Mouse (Mus musculus) B cell, adult 67 days (primary cell): Measurements from ENCODE around the gene Gm5065. TPM values are rescaled to one million over a fixed set of nuclear protein-coding genes. Genes with fewer than 3 reads are reported as not detected.

Experiments used
- total RNA-seq, 2 experiments: library from RNA; stranded (reverse); gene quantifications; 4 replicates each; pipeline ENCODE4 v1.2.4; 2023

Gm5065 gene
- not detected for total RNA-seq

GRCm38 (mm10) chr7:5350237-5350636 lies at the start of gene Gm5065:
Gm5065 (plus strand) TSS chr7:5350537.

GRCm38 (mm10) chr7:5350935-5351334 lies 598 bp downstream of the Gm5065 start, which contains the start of gene Nlrp2:
Nlrp2 (minus strand) TSS chr7:5351035.

Other genes with a start within 250 kb of the Gm5065 start
- not detected for gene Rfpl4, start 233.6 kb upstream of the Gm5065 start, total RNA-seq
- 1 to 10 TPM in 1 of 2 experiments, not detected in 1; 1.1 TPM for gene Rasl2-9, start 224.6 kb upstream of the Gm5065 start, total RNA-seq
- gene Vmn1r55, start 200.9 kb upstream of the Gm5065 start, total RNA-seq = not detected
- not detected for gene Vmn1r56, start 153.8 kb upstream of the Gm5065 start, total RNA-seq
- gene Vmn1r57, start 132.0 kb upstream of the Gm5065 start, total RNA-seq = not detected
- not detected for gene Nlrp2, start 498 bp downstream of the Gm5065 start, total RNA-seq
- gene Vmn1r58, start 62.9 kb downstream of the Gm5065 start, total RNA-seq = not detected
- not detected for gene Vmn1r59, start 106.2 kb downstream of the Gm5065 start, total RNA-seq
- gene Vmn2r28, start 143.4 kb downstream of the Gm5065 start, total RNA-seq = not detected
- not detected for gene Vmn1r60, start 196.8 kb downstream of the Gm5065 start, total RNA-seq